Mouse (Mus musculus) G1E-ER4 (cell line): ENCODE measurements around the gene Gm17349. TPM values are rescaled to one million over a fixed set of nuclear protein-coding genes. Genes with fewer than 3 reads are reported as not detected.

Experiments
- GATA1 ChIP-seq: IDR thresholded peaks from one replicate; pipeline ENCODE4 v1.8.0; 2012; ENCODE audit warnings: low read length, inconsistent platforms
- polyA plus RNA-seq: library from polyadenylated mRNA; stranded (reverse); fragments of >175 nt; gene quantifications from 2 replicates; pipeline ENCODE4 v1.2.3, GENCODE M21; 2012

Gm17349 gene
- polyA plus RNA-seq, 1 experiment, result 6.8 TPM

DNA sequence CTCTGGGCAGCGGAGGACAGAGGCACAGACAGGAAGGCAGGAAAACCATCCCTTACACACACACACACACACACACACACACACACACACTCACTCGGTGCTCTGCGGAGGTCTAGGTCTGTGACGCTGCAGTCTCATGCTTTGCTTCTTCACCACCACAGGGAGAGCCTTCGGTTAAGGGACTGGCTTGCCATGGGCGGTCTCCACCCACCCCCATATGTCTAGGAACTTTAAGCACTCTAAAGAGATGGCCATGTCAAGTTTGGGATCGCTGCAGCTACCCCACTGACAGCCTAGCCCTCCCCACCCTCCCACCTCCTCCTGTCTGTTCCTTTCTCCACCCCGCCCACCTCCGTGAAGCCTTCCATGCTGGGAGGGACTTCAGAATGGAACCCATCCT is 49.3 kb downstream of the Gm17349 start:
- no peak for TF ChIP-seq GATA1

DNA sequence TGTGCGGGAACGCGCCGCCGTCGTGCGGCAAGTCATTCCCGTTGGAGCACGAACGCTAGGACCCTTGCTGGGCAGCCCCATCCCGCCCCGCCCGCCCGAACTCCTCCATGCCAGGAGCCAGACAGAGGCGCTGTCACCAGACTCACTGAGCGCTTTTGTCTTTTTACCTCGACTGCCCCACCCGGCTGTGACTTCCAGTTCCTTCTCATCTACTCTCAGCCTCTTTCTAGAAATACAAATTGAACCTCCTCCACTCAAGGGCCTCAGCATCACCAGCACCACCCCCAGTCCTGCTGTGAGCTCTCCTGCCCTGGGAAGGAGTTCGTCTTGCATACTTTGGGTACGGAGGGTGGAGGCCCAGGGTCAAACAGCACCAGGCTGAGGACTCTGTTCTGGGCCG is 51.4 kb downstream of the Gm17349 start:
- no peak for TF ChIP-seq GATA1

DNA sequence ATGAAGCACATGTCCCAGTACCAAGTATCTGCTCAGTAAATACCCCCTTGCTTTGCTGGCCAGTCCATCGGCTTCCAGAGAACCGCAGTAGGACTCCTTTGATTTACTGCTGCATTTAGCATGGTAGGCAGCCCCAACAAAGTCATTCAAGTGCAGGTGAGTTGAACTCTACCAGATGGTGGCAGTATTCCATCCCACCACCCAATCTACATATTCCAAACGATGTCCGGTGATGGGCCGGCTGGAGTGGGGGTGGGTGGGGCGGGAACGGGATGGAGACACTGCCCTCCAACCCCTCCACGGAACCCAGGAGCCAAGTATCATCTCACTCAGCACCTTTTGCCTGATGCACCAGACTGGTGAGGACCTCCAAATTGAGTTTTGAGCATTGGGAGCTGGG is 52.0 kb downstream of the Gm17349 start:
- no peak for TF ChIP-seq GATA1

Other genes starting within 250 kb of the Gm17349 start
- gene Nckap5l, start 247.7 kb downstream of the Gm17349 start, polyA plus RNA-seq, result 19.4 and 25.1 TPM in 2 replicates
- gene Bcdin3d, start 230.8 kb downstream of the Gm17349 start, polyA plus RNA-seq, result 10.7 and 13.2 TPM in 2 replicates
- gene Faim2, start 177.3 kb downstream of the Gm17349 start, polyA plus RNA-seq, result not detected in 2 replicates
- not detected in 2 replicates for gene Aqp2, start 126.4 kb downstream of the Gm17349 start, polyA plus RNA-seq
- not detected in 2 replicates for gene Aqp5, start 114.7 kb downstream of the Gm17349 start, polyA plus RNA-seq
- not detected in 2 replicates for gene Aqp6, start 104.1 kb downstream of the Gm17349 start, polyA plus RNA-seq
- gene Racgap1, start 53.8 kb downstream of the Gm17349 start, polyA plus RNA-seq, result 19.2 and 25.9 TPM in 2 replicates
- gene Asic1, start 35.1 kb downstream of the Gm17349 start, polyA plus RNA-seq, result not detected in 2 replicates
- gene Smarcd1, start 3.4 kb downstream of the Gm17349 start, polyA plus RNA-seq, result 42.8 and 56.5 TPM in 2 replicates
- not detected in 2 replicates for gene Gpd1, start 12.0 kb upstream of the Gm17349 start, polyA plus RNA-seq
- gene Cox14, start 20.1 kb upstream of the Gm17349 start, polyA plus RNA-seq, result 105 and 116 TPM in 2 replicates
- gene Cers5, start 67.4 kb upstream of the Gm17349 start, polyA plus RNA-seq, result 0.04 and 0.06 TPM in 2 replicates
- gene Lima1, start 170.0 kb upstream of the Gm17349 start, polyA plus RNA-seq, result 0.02 TPM in 1 of 2 replicates, not detected in the other